Mouse (Mus musculus): Measurements from ENCODE around the gene Sema3b.

DNA sequence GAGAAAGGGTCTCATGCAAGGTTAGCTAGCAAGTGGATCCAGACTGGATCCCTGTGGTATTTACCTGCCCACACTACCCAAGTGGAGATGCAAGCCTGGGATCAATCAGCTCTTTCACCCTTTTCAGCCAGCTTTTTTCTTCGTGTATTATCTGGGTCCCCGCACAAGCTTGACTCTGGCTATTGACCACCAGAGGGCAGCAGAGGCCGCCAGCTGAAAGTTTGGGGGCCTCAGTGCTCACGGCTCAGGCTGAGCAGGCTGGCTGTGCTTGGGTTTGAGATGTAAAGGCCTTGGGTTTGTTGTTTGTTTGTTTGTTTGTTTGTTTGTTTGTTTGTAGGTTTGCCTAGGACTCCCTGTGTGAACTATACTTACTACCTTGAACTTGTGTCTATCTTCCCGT is 36.5 kb upstream of the Sema3b start:
- TF ChIP-seq CTCF (IDR thresholded peaks at IDR 0.05; ENCODE audit: low read depth, low read length) (peak; percentile 90), POLR2A (IDR thresholded peaks at IDR 0.05; ENCODE audit: extremely low read depth, insufficient read depth, low read length) (no peak)

Data from liver, adult 2 months (tissue).